Mouse (Mus musculus) liver, embryonic 15.5 days (tissue): ENCODE results near the gene Oaz2. TPM values are rescaled to one million over a fixed set of nuclear protein-coding genes. Genes with fewer than 3 reads are reported as not detected.

ENCODE experiments used
- ATAC-seq: fragments of 200-750 bp; cut with Nextera tagmentation; 2 replicates; pipeline ENCODE4 v1.8.0; 2017; ENCODE audit warnings: moderate number of reproducible peaks, mild to moderate bottlenecking, moderate library complexity; ENCODE audit not compliant: insufficient read depth
- H3K27ac ChIP-seq: fragments of 300-500 bp; sonication (generic); replicated peaks from 2 replicates; pipeline ENCODE4 v1.5.1; 2015; ENCODE audit warnings: mild to moderate bottlenecking, inconsistent platforms
- H3K27me3 ChIP-seq: fragments of 300-500 bp; sonication (generic); 2 replicates; pipeline ENCODE4 v1.6.1; 2015; ENCODE audit warnings: mild to moderate bottlenecking, inconsistent platforms
- H3K36me3 ChIP-seq: fragments of 300-500 bp; sonication (generic); replicated peaks from 2 replicates; pipeline ENCODE4 v1.6.1; 2015; ENCODE audit warnings: moderate library complexity, mild to moderate bottlenecking, inconsistent platforms
- H3K4me1 ChIP-seq: fragments of 300-500 bp; sonication (generic); replicated peaks from 2 replicates; pipeline ENCODE4 v1.6.1; 2015; ENCODE audit warnings: inconsistent platforms
- H3K4me2 ChIP-seq: fragments of 300-500 bp; sonication (generic); 2 replicates; pipeline ENCODE4 v1.6.1; 2015; ENCODE audit warnings: moderate library complexity, mild to moderate bottlenecking, inconsistent platforms
- H3K4me3 ChIP-seq: fragments of 300-500 bp; sonication (generic); replicated peaks from 2 replicates; pipeline ENCODE4 v1.5.1; 2015; ENCODE audit warnings: mild to moderate bottlenecking, inconsistent platforms
- H3K9ac ChIP-seq: fragments of 300-500 bp; sonication (generic); 2 replicates; pipeline ENCODE4 v1.6.1; 2015; ENCODE audit warnings: moderate library complexity, mild to moderate bottlenecking, inconsistent platforms
- H3K9me3 ChIP-seq: fragments of 300-500 bp; sonication (generic); replicated peaks from 2 replicates; pipeline ENCODE4 v1.6.1; 2016; ENCODE audit warnings: inconsistent platforms
- WGBS: fragments of 180-500 bp; shearing (Covaris S2); methylation state at CpG from one replicate; pipeline ENCODE4 v1.1.7; 2015; ENCODE audit warnings: mixed read lengths; ENCODE audit not compliant: insufficient replicate concordance; 5-methylcytosine and 5-hydroxymethylcytosine counted together
- polyA plus RNA-seq: library from polyadenylated mRNA; unstranded; fragments of >200 nt; fragmentation: Nextera tagmentation; extraction: Ambion mirVana; gene quantifications from 2 replicates; pipeline ENCODE4 v1.2.1, GENCODE M21; 2015

The Oaz2 gene
- polyA plus RNA-seq, 1 experiment from 2014 or later = 51.7 TPM

DNA sequence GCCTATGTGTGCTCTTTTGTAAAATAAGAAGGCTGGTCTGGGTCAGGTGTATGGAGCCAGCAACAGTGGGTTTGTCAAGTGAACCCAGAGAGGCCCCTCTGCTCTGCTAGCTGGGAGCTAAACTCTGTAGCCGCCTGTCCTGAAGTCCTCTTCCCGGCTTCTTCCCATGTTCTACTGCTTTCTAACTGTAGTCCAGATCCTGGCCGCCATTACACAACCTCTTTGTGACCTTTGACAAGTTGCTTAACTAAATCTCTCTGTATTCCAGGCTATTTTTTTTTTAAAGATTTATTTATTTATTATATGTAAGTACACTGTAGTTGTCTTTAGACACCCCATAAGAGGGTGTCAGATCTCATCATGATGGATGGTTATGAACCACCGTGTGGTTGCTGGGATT is 14.1 kb upstream of the Oaz2 start:
- WGBS = 71% methylated on average over 4 of the region's 4 CpGs
- Histone ChIP-seq H3K36me3 (no peaks in the 10 kb centered on the region), H3K4me2 (no peak overlapping the region), H3K27me3 (no peaks in the 10 kb centered on the region), H3K9ac (no peak overlapping the region), H3K9me3 (no peaks in the 10 kb centered on the region), H3K4me1 (peaks cover 7% of the 10 kb centered on the region; the same call in 1 of the 2 replicates), H3K4me3 (no peak overlapping the region), H3K27ac (no peak overlapping the region)
- no peak for ATAC-seq

- Histone ChIP-seq H3K9ac (no peak overlapping the region), H3K4me3 (no peak overlapping the region), H3K27me3 (no peaks in the 10 kb centered on the region), H3K4me1 (peaks cover 7% of the 10 kb centered on the region; the same call in 1 of the 2 replicates), H3K36me3 (no peaks in the 10 kb centered on the region), H3K4me2 (no peak overlapping the region), H3K9me3 (no peaks in the 10 kb centered on the region), H3K27ac (no peak overlapping the region)
- 50% methylated on average over 3 of the region's 3 CpGs for WGBS
- ATAC-seq = no peak
Observed at GRCm38 (mm10) chr9:65654700-65655237, 13.0 kb upstream of the Oaz2 start.

DNA sequence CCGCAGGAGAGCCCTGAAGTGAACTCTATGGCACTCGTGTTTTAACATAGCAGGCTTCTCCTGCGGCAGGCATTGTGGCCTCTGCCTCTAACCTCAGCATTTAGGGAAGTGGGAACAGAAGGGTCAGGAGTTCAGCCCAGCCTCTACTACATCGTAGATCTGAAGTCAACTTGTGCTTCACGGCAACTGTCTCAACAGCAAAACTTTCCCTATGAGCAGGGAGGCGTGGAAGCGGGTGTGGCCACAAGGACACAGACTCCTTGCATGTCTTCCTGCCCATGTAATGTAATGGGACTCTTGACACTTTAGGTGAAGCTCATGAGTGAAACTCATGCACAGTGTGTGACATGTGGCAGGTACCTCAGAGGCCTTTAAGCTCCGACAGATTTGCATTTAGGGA is 12.3 kb upstream of the Oaz2 start:
- Histone ChIP-seq H3K9ac (no peak overlapping the region), H3K4me3 (no peak overlapping the region), H3K27ac (no peak overlapping the region), H3K4me2 (no peak overlapping the region), H3K9me3 (no peaks in the 10 kb centered on the region), H3K27me3 (no peaks in the 10 kb centered on the region), H3K36me3 (no peaks in the 10 kb centered on the region), H3K4me1 (peaks cover 7% of the 10 kb centered on the region; the same call in 1 of the 2 replicates)
- no peak for ATAC-seq
- WGBS = 37% methylated on average over 8 of the region's 8 CpGs

GRCm38 (mm10) chr9:65657218-65657617 is 10.6 kb upstream of the Oaz2 start:
- Histone ChIP-seq H3K4me2 (no peak overlapping the region), H3K9me3 (no peaks in the 10 kb centered on the region), H3K9ac (no peak overlapping the region), H3K27me3 (no peaks in the 10 kb centered on the region), H3K4me3 (no peak overlapping the region), H3K36me3 (no peaks in the 10 kb centered on the region), H3K27ac (no peak overlapping the region), H3K4me1 (peaks cover 7% of the 10 kb centered on the region; the same call in 1 of the 2 replicates)
- no peak for ATAC-seq
- 59% methylated on average over 3 of the region's 3 CpGs for WGBS

DNA sequence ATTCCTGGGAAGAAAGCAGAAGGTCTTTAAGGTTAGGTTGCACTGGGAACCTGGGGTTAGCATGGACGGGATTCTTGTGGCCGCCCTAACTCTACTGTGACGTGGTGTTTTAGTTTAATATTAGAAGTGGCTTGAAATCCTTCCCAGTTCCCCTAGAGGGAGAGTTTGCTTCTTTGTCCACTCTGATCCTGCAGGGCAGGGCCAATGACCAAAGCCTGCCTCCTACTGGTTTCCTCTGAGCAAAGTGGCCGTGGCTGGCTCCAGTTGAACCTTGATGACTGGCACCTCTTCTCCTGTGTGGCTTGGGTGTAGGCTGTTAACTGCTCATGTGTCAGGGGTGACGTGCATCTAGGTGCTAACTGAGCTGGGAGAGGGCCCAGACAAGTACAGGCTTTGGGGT is 6.8 kb upstream of the Oaz2 start:
- H3K27me3 ChIP-seq = no peaks in the 10 kb centered on the region
- ATAC-seq = no peak

DNA sequence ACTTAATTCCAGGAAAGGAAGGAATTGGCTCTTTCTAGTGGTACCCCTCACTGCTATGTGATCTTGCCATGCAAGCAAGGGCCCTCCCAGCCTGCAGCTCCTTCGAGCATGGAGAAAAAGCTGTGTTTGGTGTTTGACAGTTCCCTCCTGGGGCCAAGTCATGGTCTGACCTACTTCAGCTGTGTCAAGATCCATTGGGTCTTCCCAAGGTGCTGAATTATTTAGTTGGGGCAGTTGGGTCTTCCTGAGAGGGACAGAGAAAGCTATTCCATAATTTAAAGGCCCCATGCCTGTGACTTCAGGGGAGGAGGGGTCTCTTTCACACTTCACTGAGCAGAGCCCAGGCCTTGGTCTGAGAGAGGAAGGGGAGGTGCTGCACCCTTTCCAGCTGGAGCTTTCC is 6.3 kb upstream of the Oaz2 start:
- H3K4me2 ChIP-seq = no peak overlapping the region
- H3K9ac ChIP-seq = no peak overlapping the region
- 42% methylated on average over 1 of the region's 1 CpGs for WGBS
- H3K9me3 ChIP-seq = no peaks in the 10 kb centered on the region
- H3K36me3 ChIP-seq = no peaks in the 10 kb centered on the region
- no peak for ATAC-seq
- peaks cover 6% of the 10 kb centered on the region; the same call in 1 of the 2 replicates for H3K4me1 ChIP-seq
- H3K4me3 ChIP-seq = no peak overlapping the region
- H3K27me3 ChIP-seq = no peaks in the 10 kb centered on the region
- H3K27ac ChIP-seq = no peak overlapping the region

More for the DNA sequence above, 6.8 kb upstream of the Oaz2 start:
- Histone ChIP-seq H3K9me3 (no peaks in the 10 kb centered on the region), H3K27ac (no peak overlapping the region), H3K36me3 (no peaks in the 10 kb centered on the region), H3K4me3 (no peak overlapping the region), H3K4me2 (no peak overlapping the region), H3K4me1 (peaks cover 3% of the 10 kb centered on the region; the same call in 1 of the 2 replicates), H3K9ac (no peak overlapping the region)
- WGBS = 49% methylated on average over 5 of the region's 5 CpGs

- WGBS = 0% methylated on average over 3 of the region's 3 CpGs
- Histone ChIP-seq H3K27ac (no peak overlapping the region), H3K9me3 (no peaks in the 10 kb centered on the region), H3K27me3 (no peaks in the 10 kb centered on the region), H3K36me3 (no peaks in the 10 kb centered on the region), H3K4me1 (peaks cover 6% of the 10 kb centered on the region; the same call in 1 of the 2 replicates), H3K9ac (no peak overlapping the region), H3K4me2 (no peak overlapping the region), H3K4me3 (no peak overlapping the region)
- ATAC-seq = no peak
Observed at GRCm38 (mm10) chr9:65664163-65664562, 3.6 kb upstream of the Oaz2 start.

- no peak for ATAC-seq
- 15% methylated on average over 5 of the region's 5 CpGs for WGBS
- Histone ChIP-seq H3K4me2 (no peak overlapping the region), H3K4me1 (peaks cover 6% of the 10 kb centered on the region; the same call in 1 of the 2 replicates), H3K9ac (no peak overlapping the region), H3K27me3 (no peaks in the 10 kb centered on the region), H3K27ac (no peak overlapping the region), H3K9me3 (no peaks in the 10 kb centered on the region), H3K4me3 (no peak overlapping the region), H3K36me3 (no peaks in the 10 kb centered on the region)
Observed at GRCm38 (mm10) chr9:65666042-65666441, 1.8 kb upstream of the Oaz2 start.

GRCm38 (mm10) chr9:65671431-65671931 is 3.7 kb downstream of the Oaz2 start:
- Histone ChIP-seq H3K4me2 (0 out of 2 replicates have a peak overlapping the region, but pooled peaks have one; percentile 4), H3K4me3 (no peak overlapping the region), H3K9ac (no peak overlapping the region), H3K36me3 (no peaks in the 10 kb centered on the region), H3K27ac (no peak overlapping the region), H3K4me1 (peaks cover 17% of the 10 kb centered on the region), H3K9me3 (no peaks in the 10 kb centered on the region), H3K27me3 (no peaks in the 10 kb centered on the region)
- 39% methylated on average over 9 of the region's 9 CpGs for WGBS
- ATAC-seq = peak; percentile 13; the same call in 1 of the 2 replicates

GRCm38 (mm10) chr9:65672996-65673395 is 5.2 kb downstream of the Oaz2 start:
- no peak for ATAC-seq

GRCm38 (mm10) chr9:65675461-65676357 is 7.9 kb downstream of the Oaz2 start:
- no peaks in the 10 kb centered on the region for H3K27me3 ChIP-seq
- peak overlapping the region; percentile 88 for H3K4me2 ChIP-seq
- WGBS = 43% methylated on average over 8 of the region's 8 CpGs
- H3K27ac ChIP-seq = peak overlapping the region; percentile 61
- peak overlapping the region; percentile 76 for H3K4me3 ChIP-seq
- H3K4me1 ChIP-seq = peaks cover 54% of the 10 kb centered on the region
- H3K36me3 ChIP-seq = no peaks in the 10 kb centered on the region
- ATAC-seq = peak; percentile 8; the same call in 1 of the 2 replicates
- no peaks in the 10 kb centered on the region for H3K9me3 ChIP-seq
- H3K9ac ChIP-seq = no peak overlapping the region

More at GRCm38 (mm10) chr9:65672996-65673395, 5.2 kb downstream of the Oaz2 start:
- no peak overlapping the region for H3K9ac ChIP-seq
- H3K4me2 ChIP-seq = no peak overlapping the region
- H3K4me1 ChIP-seq = peaks cover 30% of the 10 kb centered on the region
- no peaks in the 10 kb centered on the region for H3K9me3 ChIP-seq
- H3K27me3 ChIP-seq = no peaks in the 10 kb centered on the region
- 64% methylated on average over 11 of the region's 11 CpGs for WGBS
- no peak overlapping the region for H3K27ac ChIP-seq
- H3K4me3 ChIP-seq = no peak overlapping the region
- H3K36me3 ChIP-seq = no peaks in the 10 kb centered on the region
